Mouse (Mus musculus) urinary bladder, adult 18-20 months (tissue): Measurements from ENCODE around the gene Card10.
A peak's percentile ranks its signal among the peaks of the same experiment; 100 is the strongest.

Experiments used
- DNase-seq, 2 experiments: peaks; one replicate each; pipeline ENCODE4 v3.0.0; 2022; ENCODE audit warnings: low spot score in 2 of 2, mixed read lengths in 2 of 2

The Card10 gene

DNA sequence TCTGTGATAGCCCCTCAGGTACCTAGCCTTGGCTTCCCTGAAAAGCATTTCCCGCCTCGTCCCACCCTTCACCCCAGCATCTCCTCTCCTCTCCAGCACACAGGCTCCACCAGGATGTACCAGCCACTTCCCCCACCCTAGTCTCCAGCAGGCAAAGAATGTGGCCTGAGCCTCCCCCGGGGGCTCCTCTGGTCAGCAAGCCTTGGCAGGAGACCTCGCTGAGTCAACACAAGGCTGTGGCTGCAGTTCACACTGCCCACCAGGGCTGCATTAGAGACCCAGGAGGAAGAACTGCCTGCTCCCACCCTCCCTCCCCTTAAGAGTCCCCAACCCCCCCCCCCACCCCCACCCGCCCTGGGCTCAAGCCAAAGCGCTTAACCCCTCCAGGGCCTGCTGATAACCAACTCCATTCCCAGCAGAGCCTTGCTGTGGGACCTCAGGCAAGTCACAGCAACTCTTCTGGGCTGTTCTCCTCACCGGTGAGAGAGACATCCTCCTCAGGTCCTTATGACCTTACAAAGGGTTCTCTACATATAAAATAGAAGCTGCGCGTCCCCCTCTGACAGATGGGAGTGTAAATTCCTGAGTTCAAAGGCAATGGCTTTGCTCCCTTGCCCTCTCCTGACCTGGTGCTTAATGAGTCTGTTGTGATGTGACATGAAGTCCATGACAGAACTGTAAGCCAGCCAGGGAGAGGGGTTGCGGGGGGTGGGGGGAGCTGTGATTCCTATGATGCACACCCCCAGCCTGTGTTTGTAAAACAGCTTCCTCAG lies 31.6 kb upstream of the Card10 start:
- DNase-seq: no peak

DNA sequence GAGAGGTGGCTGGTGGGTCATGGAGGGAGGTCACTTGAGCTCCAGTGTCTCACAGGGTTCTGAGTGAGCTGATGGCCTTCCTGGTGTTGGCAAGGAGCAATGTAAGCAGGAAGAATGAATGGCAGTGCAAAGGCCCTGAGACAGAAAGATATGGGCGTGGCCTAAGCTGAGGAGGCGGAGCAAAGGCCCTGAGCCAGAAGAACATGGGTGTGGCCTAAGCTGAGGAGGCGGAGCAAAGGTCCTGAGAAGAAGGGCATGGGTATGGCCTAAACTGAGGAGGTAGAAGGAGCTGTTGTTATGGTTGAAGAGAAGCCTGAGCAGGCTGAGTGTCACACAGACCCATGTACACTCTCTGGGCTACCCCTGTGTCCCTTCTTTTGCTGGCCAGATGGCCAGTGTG lies 30.7 kb upstream of the Card10 start:
- DNase-seq: no peak

DNA sequence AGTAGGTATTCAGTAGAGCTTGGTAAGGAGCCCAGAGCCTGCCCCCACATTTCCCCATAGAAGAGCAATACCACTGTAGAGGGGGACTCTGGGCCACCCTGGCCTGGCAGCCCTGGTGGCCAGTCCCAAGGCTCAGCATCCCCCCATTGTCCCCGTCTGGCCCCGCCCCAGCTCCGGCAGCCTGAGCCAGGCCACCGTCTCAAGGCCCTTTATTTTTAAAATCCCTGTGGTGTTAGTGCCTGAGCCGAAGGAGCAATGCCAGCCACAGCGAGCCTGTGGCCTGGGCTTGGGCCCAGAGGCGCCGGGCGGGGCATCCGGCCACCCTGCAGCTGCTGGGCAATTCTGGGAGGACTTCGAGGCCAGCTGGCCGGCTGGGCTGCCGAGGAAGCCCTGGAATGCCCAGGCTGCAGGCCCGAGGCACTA lies 29.9 kb upstream of the Card10 start:
- DNase-seq: no peak

- DNase-seq: no peak
Measured at GRCm38 (mm10) chr15:78831720-78832657, 29.1 kb upstream of the Card10 start.

DNA sequence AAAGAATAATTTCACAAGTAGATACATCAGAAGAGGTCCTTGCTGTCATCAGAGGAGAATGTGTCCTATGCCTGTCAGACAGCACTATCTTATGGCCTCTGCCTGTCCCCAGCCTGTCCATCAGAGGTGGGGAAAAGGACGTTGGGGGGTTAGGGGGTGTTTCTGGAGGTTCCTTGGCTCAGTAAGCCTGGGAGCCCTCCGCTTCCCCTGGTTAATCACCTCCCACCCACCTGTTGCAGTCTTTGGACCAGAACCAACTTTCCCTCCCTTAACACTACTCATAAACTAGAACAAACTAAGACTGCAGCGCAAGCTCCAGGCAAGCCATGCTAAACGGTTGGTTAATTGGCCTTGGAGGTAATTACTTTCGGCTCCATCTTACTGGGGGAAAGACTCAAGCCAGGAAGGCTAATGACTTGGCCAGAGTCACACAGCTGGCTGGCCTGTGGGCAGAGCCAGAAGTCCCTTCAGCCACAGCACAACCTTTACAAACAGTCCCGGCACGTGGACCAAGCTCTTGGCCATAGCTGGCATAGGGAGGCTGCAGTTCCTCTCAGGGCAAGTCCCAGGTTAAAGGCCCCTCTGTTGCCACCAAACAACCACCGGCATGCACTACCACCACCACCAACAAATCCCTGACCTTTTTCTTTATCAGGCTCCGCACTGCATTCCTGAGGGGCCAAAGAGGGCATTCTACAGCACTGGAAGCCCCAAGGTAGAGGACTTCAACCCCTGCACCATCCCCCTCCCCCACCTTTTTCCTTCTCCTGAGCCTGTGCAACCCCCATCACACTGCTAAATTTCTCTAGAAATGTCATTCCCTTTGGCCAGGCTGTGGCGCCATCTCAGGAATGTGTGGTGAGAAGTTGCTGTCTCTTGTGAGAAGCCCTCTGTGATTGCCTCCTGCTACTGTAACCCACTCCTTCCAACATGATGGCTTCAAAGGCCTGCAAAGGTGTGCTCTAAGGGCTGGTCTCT lies 28.2 kb upstream of the Card10 start:
- DNase-seq: no peak

- DNase-seq: no peak
Measured at GRCm38 (mm10) chr15:78829636-78830035, 26.8 kb upstream of the Card10 start.

DNA sequence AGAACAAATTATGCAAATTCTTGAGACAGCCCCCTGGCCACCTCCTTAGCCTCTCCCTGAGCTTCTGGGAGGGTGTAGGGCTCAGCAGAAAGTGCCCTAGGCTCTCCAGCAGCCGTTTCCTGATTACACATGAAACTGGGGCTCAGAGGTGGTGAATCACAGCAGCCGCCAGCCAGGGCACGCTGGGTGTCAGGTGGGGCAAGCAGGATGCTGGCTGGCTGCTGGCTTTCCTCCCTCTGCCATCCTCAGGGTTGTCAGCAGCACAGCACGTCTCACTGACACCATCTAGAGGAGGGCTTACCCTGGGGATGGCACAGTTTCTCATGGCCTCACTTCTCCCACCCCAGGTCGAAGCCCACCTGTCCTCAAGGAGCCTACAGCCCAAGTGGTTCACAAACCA lies 25.5 kb upstream of the Card10 start:
- no peak for DNase-seq

GRCm38 (mm10) chr15:78826213-78827204 lies 23.7 kb upstream of the Card10 start:
- DNase-seq: no peak

- no peak for DNase-seq
Measured at GRCm38 (mm10) chr15:78816074-78816391, 13.2 kb upstream of the Card10 start.

DNA sequence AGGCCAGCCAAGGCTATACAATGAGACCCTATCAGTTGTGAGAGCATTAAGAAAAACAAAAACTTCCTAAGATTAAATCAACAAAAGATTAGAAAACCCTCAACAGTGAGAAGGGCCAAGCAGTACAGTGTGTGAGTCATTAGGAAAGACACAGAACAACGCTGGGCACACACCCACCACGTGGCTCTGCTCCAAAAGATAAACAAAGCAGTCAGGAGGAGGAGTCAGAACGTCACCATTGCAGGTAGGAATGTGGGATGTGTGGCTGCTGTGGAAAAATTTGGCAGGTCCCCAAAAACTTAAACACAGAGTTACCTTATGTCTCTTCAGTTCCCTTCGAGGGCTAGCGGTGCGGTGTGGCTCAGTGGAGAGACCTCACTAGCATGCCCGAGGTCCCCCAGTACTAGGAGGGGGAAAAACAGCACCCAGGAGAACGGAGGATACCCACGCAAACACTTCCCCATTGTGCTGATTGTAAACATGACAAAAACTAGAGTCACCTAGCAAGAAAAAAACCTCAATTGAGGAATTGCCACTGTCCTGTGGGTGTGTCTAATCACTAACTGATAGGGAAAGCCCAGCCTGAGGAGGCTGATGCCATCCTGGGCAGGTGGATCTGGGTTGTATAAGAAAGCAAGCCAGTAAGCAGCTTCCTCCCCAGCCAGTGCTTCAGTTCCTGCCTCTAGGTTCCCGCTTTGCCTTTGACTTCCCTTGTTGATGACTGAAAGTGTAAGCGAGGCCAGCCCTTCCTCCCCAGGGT lies 12.7 kb upstream of the Card10 start:
- DNase-seq: peak in 1 of 2 experiments; percentile 53

- DNase-seq: no peak
Measured at GRCm38 (mm10) chr15:78813603-78814002, 10.8 kb upstream of the Card10 start.

GRCm38 (mm10) chr15:78810146-78810545 lies 7.3 kb upstream of the Card10 start:
- no peak for DNase-seq

DNA sequence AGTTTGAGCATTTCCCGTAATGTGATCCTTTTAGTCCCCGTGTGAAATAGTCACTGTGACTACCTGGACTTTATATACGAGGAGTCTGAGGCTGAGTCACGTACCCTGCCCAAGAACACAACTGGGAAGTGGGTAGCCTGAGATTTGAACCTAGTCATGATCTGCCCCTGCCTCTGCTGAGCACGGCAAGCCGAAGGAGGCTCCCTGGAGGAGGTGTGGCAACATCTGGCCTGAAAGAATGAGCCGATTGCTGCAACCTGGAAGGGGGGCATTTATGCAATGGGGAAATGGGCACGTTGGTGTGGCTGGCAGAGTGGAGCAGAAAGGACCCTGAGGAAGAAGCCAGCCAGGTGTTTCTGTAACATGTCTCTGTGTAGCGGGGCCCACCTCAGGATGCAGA lies 6.9 kb upstream of the Card10 start:
- no peak for DNase-seq

DNA sequence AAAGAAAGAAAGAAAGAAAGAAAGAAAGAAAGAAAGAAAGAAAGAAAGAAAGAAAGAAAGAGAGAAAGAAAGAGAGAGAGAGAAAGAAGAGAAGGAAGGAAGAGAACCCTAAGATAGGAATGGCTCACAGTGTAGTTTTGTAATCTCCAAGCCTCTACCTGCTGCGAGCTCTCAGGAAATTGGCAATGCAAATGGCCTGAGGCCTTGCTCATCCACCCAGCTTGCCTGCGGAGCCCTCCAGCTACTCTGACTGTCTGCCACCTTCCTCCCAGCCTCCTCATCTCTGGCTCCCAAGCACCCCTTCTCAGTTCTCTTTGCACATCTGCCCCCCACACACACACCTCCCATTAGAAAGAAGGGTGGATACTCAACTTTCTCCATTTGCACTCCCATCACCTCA lies 6.1 kb upstream of the Card10 start:
- DNase-seq: no peak

DNA sequence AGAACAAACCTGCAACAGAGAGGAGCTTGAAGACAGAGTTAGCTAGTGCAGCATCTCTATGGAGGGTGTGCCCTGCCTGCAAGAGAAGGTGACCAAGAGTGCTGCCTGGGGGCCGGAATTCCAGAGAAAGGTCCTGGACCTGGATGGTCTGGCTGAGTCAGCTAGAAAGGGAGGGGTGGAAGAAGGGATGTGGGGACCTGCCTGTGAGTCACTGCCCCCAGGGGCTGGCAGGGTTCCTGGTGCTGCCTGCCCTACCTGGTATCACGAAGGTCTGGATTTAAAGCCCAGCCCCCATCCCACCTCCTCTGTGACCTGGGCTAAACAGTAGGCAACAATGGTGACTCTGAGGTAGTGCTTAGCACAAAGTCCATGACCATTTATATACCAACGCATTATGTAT lies 4.3 kb upstream of the Card10 start:
- no peak for DNase-seq

DNA sequence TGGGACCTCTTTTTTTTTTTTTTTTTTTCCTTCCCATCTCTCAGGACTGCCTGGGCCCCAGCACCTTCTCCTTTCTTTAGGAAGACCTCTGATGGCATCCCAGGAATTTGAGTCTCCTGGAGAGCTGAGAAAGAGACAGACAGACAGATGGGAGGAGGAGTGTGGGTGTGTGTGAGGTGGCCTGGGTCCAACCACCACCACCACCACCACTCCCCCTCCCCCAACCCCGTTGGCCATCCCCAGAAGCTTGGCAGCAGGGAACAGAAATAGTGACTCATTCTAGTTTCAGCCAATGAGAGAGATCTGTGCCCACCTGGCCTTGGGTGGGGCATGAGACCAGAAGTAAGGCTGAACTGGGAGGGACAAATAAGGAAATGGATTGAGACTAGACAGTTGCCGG lies 3.8 kb upstream of the Card10 start:
- DNase-seq: no peak

- DNase-seq: no peak
Measured at GRCm38 (mm10) chr15:78805351-78805750, 2.5 kb upstream of the Card10 start.

GRCm38 (mm10) chr15:78804326-78804725 lies 1.5 kb upstream of the Card10 start:
- no peak for DNase-seq

- no peak for DNase-seq
Measured at GRCm38 (mm10) chr15:78803499-78803900, 658 bp upstream of the Card10 start.
